Mouse (Mus musculus) neural tube, embryonic 10.5 days (tissue): ENCODE results near the gene Hspa1a.
A peak's percentile ranks its signal among the peaks of the same experiment; 100 is the strongest.
"Not testable (repeated sequence)": the region's sequence is repeated elsewhere in the genome, so short reads cannot be mapped to it uniquely, and the experiment has no call there.

Source experiments
- DNase-seq: peaks from one replicate; pipeline ENCODE4 v3.0.0-alpha.2; 2017; ENCODE audit warnings: low spot score; ENCODE audit errors: extremely low spot score

Hspa1a gene

GRCm38 (mm10) chr17:34969822-34970221, 2.1 kb downstream of the Hspa1a start, which contains the start of gene Gm20481:
TSS of gene Gm20481 (plus strand) at chr17:34969912.
- not testable (repeated sequence) for DNase-seq

GRCm38 (mm10) chr17:34965627-34966026, 6.3 kb downstream of the Hspa1a start:
- DNase-seq = no peak

GRCm38 (mm10) chr17:34964640-34965049, 7.3 kb downstream of the Hspa1a start:
- DNase-seq = no peak

- no peak for DNase-seq
These were observed 9.1 kb downstream of the Hspa1a start for GRCm38 (mm10) chr17:34962841-34963240.

- DNase-seq = no peak
These were observed 9.8 kb downstream of the Hspa1a start for GRCm38 (mm10) chr17:34962125-34962524.

GRCm38 (mm10) chr17:34960702-34961493, 11.1 kb downstream of the Hspa1a start:
- DNase-seq = no peak

GRCm38 (mm10) chr17:34959881-34960515, 12.0 kb downstream of the Hspa1a start:
- peak; percentile 42 for DNase-seq

GRCm38 (mm10) chr17:34959130-34959778, 12.7 kb downstream of the Hspa1a start, which contains the start of gene Hspa1b:
TSS of gene Hspa1b (minus strand) at chr17:34959238.
- DNase-seq = peak; percentile 74

- not testable (repeated sequence) for DNase-seq
These were observed 13.2 kb downstream of the Hspa1a start for GRCm38 (mm10) chr17:34958734-34959129.

GRCm38 (mm10) chr17:34957966-34958365, 14.0 kb downstream of the Hspa1a start:
- DNase-seq = not testable (repeated sequence)

- DNase-seq = not testable (repeated sequence)
These were observed 14.7 kb downstream of the Hspa1a start for GRCm38 (mm10) chr17:34957291-34957690.

- no peak for DNase-seq
These were observed 15.6 kb downstream of the Hspa1a start for GRCm38 (mm10) chr17:34956340-34956739.

- DNase-seq = no peak
These were observed 16.1 kb downstream of the Hspa1a start for GRCm38 (mm10) chr17:34955884-34956283.

GRCm38 (mm10) chr17:34954831-34955230, 17.1 kb downstream of the Hspa1a start:
- DNase-seq = no peak

- no peak for DNase-seq
These were observed 18.1 kb downstream of the Hspa1a start for GRCm38 (mm10) chr17:34953904-34954303.

- no peak for DNase-seq
These were observed 18.7 kb downstream of the Hspa1a start for GRCm38 (mm10) chr17:34953258-34953657.

- DNase-seq = peak; percentile 90
These were observed 19.4 kb downstream of the Hspa1a start for GRCm38 (mm10) chr17:34952378-34953040.

GRCm38 (mm10) chr17:34951636-34952377, 20.1 kb downstream of the Hspa1a start:
- no peak for DNase-seq

- DNase-seq = peak; percentile 17
These were observed 21.2 kb downstream of the Hspa1a start for GRCm38 (mm10) chr17:34950514-34951455.

- DNase-seq = peak; percentile 65
These were observed 22.4 kb downstream of the Hspa1a start for GRCm38 (mm10) chr17:34949553-34949969.
